Comparison of ENCODE assay signal across 8 mouse cellular contexts in genomic region chr15:103514119-103514518, GRCm38 (mm10). TPM values are rescaled to one million over a fixed set of nuclear protein-coding genes. Genes with fewer than 3 reads are reported as not detected.
DNase-seq lines count a peak whose midpoint lies in the region; ATAC-seq and TF ChIP-seq lines count a peak whose summit lies in the region.

No protein-coding gene starts in this region.

- WGBS in forebrain, embryonic 13.5 days = 3% methylated on average over 10 of the region's 10 CpGs
- 3% methylated on average over 10 of the region's 10 CpGs for WGBS in heart, embryonic 16.5 days
- WGBS in liver, embryonic 13.5 days (ENCODE audit: insufficient replicate concordance) = 8% methylated on average over 10 of the region's 10 CpGs

- no peak for TF ChIP-seq CTCF in testis, adult 2 months (IDR thresholded peaks at IDR 0.05; ENCODE audit: control insufficient read depth, insufficient read depth, insufficient replicate concordance, low read depth, low read length)

- DNase-seq in CD4-positive helper T cell, adult 2 months (ENCODE audit: low read depth, low spot score) = peak; percentile 16
- peak; percentile 18 for DNase-seq in c-Kit-positive CD71-positive TER-119-positive erythroid progenitor cells, embryonic 14.5 days (ENCODE audit: low spot score)
- peak; percentile 82 for DNase-seq in kidney, postnatal 10 days
- DNase-seq in liver, embryonic 13.5 days = no peak
- peak; percentile 34 to 38 for DNase-seq in natural killer cell, adult 2 months (ENCODE audit: low spot score in 2 of 2)

- H3K9me3 ChIP-seq in forebrain, embryonic 13.5 days (replicated peaks) = no peaks in the 10 kb centered on the region
- no peaks in the 10 kb centered on the region for H3K9me3 ChIP-seq in heart, embryonic 16.5 days (replicated peaks; ENCODE audit: control insufficient read depth, low read length)
- H3K9me3 ChIP-seq in liver, embryonic 13.5 days (replicated peaks) = no peaks in the 10 kb centered on the region

- peak overlapping the region; percentile 96 for H3K27ac ChIP-seq in forebrain, embryonic 13.5 days
- H3K27ac ChIP-seq in heart, embryonic 16.5 days (ENCODE audit: low read length) = no peak overlapping the region
- H3K27ac ChIP-seq in liver, embryonic 13.5 days = no peak overlapping the region
- H3K27ac ChIP-seq in testis, adult 2 months (ENCODE audit: control insufficient read depth, insufficient read depth, low read depth, low read length) = no peak overlapping the region

- peaks cover 70% of the 10 kb centered on the region for H3K4me1 ChIP-seq in forebrain, embryonic 13.5 days
- peaks cover 11% of the 10 kb centered on the region for H3K4me1 ChIP-seq in heart, embryonic 16.5 days (ENCODE audit: control insufficient read depth, insufficient read depth, low read length)
- H3K4me1 ChIP-seq in liver, embryonic 13.5 days (replicated peaks) = peaks cover 8% of the 10 kb centered on the region; the same call in 1 of the 2 replicates
- peaks cover 2% of the 10 kb centered on the region; the same call in 1 of the 2 replicates for H3K4me1 ChIP-seq in testis, adult 2 months (ENCODE audit: control insufficient read depth, insufficient read depth, low read length)

- peak overlapping the region; percentile 69 for H3K9ac ChIP-seq in forebrain, embryonic 13.5 days
- H3K9ac ChIP-seq in heart, embryonic 16.5 days (ENCODE audit: low read length) = peak overlapping the region; percentile 67
- H3K9ac ChIP-seq in liver, embryonic 13.5 days = no peak overlapping the region

- peak; percentile 94 for ATAC-seq in forebrain, embryonic 13.5 days
- ATAC-seq in heart, embryonic 16.5 days (replicated peaks; ENCODE audit: extremely low read depth, insufficient read depth, low FRiP score) = peak; percentile 89
- ATAC-seq in liver, embryonic 13.5 days (ENCODE audit: low read depth) = peak; percentile 84

- H3K36me3 ChIP-seq in forebrain, embryonic 13.5 days (ENCODE audit: poor library complexity, severe bottlenecking) = no peaks in the 10 kb centered on the region
- H3K36me3 ChIP-seq in heart, embryonic 16.5 days (ENCODE audit: control insufficient read depth, insufficient read depth) = no peaks in the 10 kb centered on the region
- no peaks in the 10 kb centered on the region for H3K36me3 ChIP-seq in liver, embryonic 13.5 days
- no peaks in the 10 kb centered on the region for H3K36me3 ChIP-seq in testis, adult 2 months (ENCODE audit: control insufficient read depth, insufficient read depth, low read length)

- H3K4me3 ChIP-seq in forebrain, embryonic 13.5 days = peak overlapping the region; percentile 41
- H3K4me3 ChIP-seq in heart, embryonic 16.5 days (ENCODE audit: low read length) = peak overlapping the region; percentile 55
- peak overlapping the region; percentile 23; the same call in 1 of the 2 replicates for H3K4me3 ChIP-seq in liver, embryonic 13.5 days (replicated peaks)
- peak overlapping the region; percentile 36; the same call in 1 of the 2 replicates for H3K4me3 ChIP-seq in testis, adult 2 months (ENCODE audit: control insufficient read depth, low read depth, low read length)

- TF ChIP-seq POLR2A in testis, adult 2 months (IDR thresholded peaks at IDR 0.05; ENCODE audit: control insufficient read depth, low read depth, low read length) = no peak

- H3K4me2 ChIP-seq in forebrain, embryonic 13.5 days = peak overlapping the region; percentile 59
- peak overlapping the region; percentile 77 for H3K4me2 ChIP-seq in heart, embryonic 16.5 days (ENCODE audit: low read depth, low read length)
- H3K4me2 ChIP-seq in liver, embryonic 13.5 days = peak overlapping the region; percentile 47

- H3K27me3 ChIP-seq in forebrain, embryonic 13.5 days = no peaks in the 10 kb centered on the region
- H3K27me3 ChIP-seq in heart, embryonic 16.5 days (ENCODE audit: control insufficient read depth, insufficient read depth, low read length) = no peaks in the 10 kb centered on the region
- H3K27me3 ChIP-seq in liver, embryonic 13.5 days = no peaks in the 10 kb centered on the region; the same call in 1 of the 2 replicates
- no peaks in the 10 kb centered on the region for H3K27me3 ChIP-seq in testis, adult 2 months (ENCODE audit: control insufficient read depth, insufficient read depth, low read length)

RNA-seq across cellular contexts. Expression of gene Pde1b, which starts 11.3 kb away (rescaled TPM):
- 60.5 and 61.6 TPM in 2 replicates for polyA plus RNA-seq in forebrain, embryonic 13.5 days (2015; fragmentation: Nextera tagmentation; extraction: Ambion mirVana)
- polyA plus RNA-seq in heart, embryonic 16.5 days (2015; fragmentation: Nextera tagmentation; extraction: Ambion mirVana) = 2.4 and 2.8 TPM in 2 replicates
- polyA plus RNA-seq in liver, embryonic 13.5 days (2015; fragmentation: Nextera tagmentation; extraction: Ambion mirVana) = 0.16 and 0.41 TPM in 2 replicates
- polyA plus RNA-seq in testis, adult 2 months (2012; rRNA removed) = 4.2 and 5.4 TPM in 2 replicates

RNA-seq across cellular contexts. Expression of gene Ppp1r1a, which starts 23.7 kb away (rescaled TPM):
- 82.3 and 85.8 TPM in 2 replicates for polyA plus RNA-seq in forebrain, embryonic 13.5 days (2015; fragmentation: Nextera tagmentation; extraction: Ambion mirVana)
- 52.7 and 58.6 TPM in 2 replicates for polyA plus RNA-seq in heart, embryonic 16.5 days (2015; fragmentation: Nextera tagmentation; extraction: Ambion mirVana)
- polyA plus RNA-seq in liver, embryonic 13.5 days (2015; fragmentation: Nextera tagmentation; extraction: Ambion mirVana) = 0.31 and 0.36 TPM in 2 replicates
- polyA plus RNA-seq in testis, adult 2 months (2012; rRNA removed) = 0.07 and 0.35 TPM in 2 replicates

RNA-seq across cellular contexts. Expression of gene Glycam1, which starts 50.8 kb away (rescaled TPM):
- polyA plus RNA-seq in forebrain, embryonic 13.5 days (2015; fragmentation: Nextera tagmentation; extraction: Ambion mirVana) = not detected in 2 replicates
- not detected in 2 replicates for polyA plus RNA-seq in heart, embryonic 16.5 days (2015; fragmentation: Nextera tagmentation; extraction: Ambion mirVana)
- polyA plus RNA-seq in liver, embryonic 13.5 days (2015; fragmentation: Nextera tagmentation; extraction: Ambion mirVana) = not detected in 2 replicates
- not detected in 2 replicates for polyA plus RNA-seq in testis, adult 2 months (2012; rRNA removed)

Comparison
In these comparisons a context has a peak if more than half of its experiments do, and no peak if none do; other contexts are left out.
1. RNA of gene Ppp1r1a, which starts 23.7 kb away (polyA plus RNA-seq): 82.3 to 85.8 TPM in forebrain, embryonic 13.5 days and 52.7 to 58.6 TPM in heart, embryonic 16.5 days; 0.31 to 0.36 TPM in liver, embryonic 13.5 days and 0.07 to 0.35 TPM in testis, adult 2 months; every median in the first group is over 10 times any median in the second.
2. Peak in every context shown above with its lines, with median percentiles within 50 percentile points of each other: ATAC-seq, H3K4me2 ChIP-seq and H3K4me3 ChIP-seq.